Mouse (Mus musculus) large intestine, adult 2 months (tissue): Measurements from ENCODE around the gene Txn1. TPM values are rescaled to one million over a fixed set of nuclear protein-coding genes. Genes with fewer than 3 reads are reported as not detected.

ENCODE experiments used
- DNase-seq: peaks from one replicate; pipeline ENCODE4 v3.0.0-alpha.2; 2012; ENCODE audit warnings: low read depth, low spot score
- WGBS: fragments of 180-500 bp; shearing (Covaris S2); methylation state at CpG from one replicate; pipeline ENCODE4 v1.1.7; 2018; 5-methylcytosine and 5-hydroxymethylcytosine counted together
- polyA plus RNA-seq: library from polyadenylated mRNA; depleted of rRNA; stranded (reverse); fragments of >200 nt; gene quantifications from 2 replicates; pipeline ENCODE4 v1.2.3, GENCODE M21; 2012; rRNA removed

The Txn1 gene
- polyA plus RNA-seq, 1 experiment, result 601 TPM

DNA sequence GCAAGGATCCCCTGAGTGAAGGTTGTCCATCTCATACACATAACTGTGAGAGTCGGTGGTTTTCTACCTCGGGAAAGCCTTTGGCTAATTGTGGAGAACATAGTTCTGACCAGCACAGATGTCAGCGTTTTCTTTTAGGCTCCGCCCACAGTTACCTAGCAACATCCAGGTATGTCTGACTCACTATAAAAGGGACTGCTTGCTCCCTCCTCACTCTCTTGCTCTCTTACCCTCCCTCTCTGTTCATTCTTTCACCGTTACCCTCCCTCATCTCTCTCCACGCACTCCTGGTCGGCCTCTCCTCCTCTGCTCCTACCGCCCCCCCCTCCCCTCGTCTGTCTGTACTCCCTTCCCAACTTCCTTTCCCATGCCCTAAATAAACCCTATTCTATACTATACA, 51.6 kb downstream of the Txn1 start:
- 24% methylated on average over 9 of the region's 9 CpGs for WGBS
- DNase-seq, result no peak

DNA sequence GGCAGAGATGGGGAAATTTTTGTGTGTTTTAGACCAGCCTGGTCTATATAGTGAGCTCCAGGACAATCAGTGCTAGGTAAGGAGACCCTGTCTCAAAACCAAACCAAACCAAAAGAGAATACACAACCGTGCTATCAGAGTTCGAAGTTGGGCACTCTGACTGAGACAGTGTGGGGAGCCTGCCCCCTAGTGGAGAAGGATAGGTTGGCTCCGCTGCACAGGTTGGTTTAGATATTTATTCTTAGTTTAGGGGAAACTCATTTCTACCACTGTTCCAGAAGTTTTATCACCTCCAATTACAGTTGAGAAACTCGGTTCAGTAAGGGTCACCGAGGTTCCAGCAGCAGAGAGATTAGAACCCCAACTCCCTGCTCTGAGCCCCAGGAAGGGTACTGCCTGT, 52.0 kb downstream of the Txn1 start:
- WGBS, result 4% methylated on average over 5 of the region's 5 CpGs
- DNase-seq, result no peak

DNA sequence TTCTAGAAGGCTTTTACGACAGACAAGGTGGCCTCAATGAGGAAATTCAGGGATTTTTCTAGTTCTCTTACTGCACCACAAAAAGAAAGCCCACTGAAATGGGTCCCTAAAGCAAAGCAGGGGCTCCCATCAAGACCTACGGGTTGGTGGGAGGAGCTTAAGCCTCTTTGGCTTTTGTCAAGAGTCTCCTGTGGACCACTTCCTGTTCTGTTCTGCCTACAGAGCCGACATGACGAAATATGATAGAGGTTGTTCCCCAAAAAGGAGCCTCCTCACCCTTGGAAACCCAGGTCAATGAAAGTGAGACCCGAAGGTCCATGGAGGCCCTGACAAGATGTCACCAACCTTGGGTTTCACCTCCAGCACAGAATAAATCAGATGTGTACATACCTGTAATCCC, 53.6 kb downstream of the Txn1 start:
- 70% methylated on average over 5 of the region's 5 CpGs for WGBS
- DNase-seq, result no peak

DNA sequence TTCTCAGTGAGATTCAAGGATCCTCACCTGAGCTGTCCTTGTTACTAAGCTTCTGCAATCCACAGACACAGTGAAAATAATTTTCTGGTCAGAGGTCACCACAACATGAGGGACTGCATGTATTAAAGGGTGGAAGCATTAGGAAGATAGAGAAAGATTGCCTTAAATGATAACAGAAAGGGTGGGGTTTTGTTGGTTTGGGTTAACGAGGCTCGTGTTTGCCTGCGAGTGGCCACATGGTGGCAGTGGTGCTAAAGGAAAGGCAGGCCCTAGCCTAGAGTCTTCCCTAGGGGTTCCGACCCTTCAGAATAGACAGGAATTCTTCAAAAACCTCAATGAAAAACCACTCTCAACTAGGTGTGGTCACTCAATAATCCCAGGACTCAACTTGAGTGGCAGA, 55.0 kb downstream of the Txn1 start:
- no peak for DNase-seq
- WGBS, result 3% methylated on average over 4 of the region's 4 CpGs

DNA sequence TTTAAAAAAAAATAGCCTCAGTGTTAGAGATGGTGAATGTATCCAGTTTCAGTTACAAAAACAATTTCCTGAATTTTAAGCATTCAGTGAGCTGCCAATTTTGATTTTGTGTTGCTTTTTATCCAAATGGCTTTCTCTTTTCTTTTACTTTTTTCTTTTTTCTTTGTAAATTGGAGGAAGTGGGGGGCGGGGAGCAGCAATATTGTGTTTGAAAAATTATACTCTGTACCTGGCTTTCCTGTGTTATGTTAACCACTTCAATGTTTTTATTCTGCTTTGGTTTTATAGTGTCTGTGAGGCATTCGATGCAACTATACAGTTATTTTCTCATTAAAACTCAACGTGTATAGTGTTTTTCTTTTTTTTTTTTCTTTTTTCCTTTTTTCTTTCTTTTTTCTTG, 59.6 kb downstream of the Txn1 start:
- DNase-seq, result no peak
- 71% methylated on average over 3 of the region's 3 CpGs for WGBS

DNA sequence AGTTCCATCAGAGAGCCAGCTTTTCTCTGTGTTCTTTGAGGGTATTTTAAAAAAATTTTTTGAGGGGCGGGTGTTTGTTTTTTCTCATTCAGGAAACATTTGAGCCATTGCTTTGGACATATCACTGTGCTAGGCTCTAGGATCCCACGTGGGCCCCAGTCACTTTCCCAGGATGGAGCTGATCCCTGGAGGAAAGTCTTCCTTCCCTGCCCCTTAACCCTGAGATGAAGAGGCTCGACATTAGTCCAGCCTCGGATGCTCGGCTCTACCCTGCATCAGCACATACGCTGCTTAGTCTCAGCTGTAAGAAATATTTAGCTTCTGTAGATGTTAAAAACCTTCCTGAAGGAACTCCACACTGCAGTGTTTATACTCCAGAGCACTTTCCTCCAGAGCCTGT, 60.3 kb downstream of the Txn1 start:
- WGBS, result 55% methylated on average over 6 of the region's 6 CpGs

DNA sequence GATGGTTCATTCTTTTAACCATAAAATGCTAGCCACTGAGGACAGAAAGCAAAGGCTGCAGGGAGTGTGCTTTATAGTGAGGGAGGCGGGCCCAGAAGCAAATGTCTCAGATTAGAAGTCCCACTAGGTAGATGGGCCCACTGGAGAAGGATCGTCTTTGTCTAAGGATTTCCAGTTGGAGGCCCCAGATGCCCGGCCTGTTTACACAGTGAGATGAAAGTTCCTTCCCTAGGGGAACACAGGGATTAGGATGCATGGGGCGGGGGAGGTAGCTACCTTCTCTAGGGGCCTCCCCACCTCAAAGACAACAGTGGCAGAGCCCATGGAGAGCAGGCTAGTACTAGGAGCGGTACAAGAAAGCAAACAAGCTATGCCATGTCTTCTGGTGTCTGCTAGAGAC, 61.1 kb downstream of the Txn1 start:
- 44% methylated on average over 5 of the region's 5 CpGs for WGBS
- no peak for DNase-seq

More for the DNA sequence above, 60.3 kb downstream of the Txn1 start:
- no peak for DNase-seq

Other genes starting within 250 kb of the Txn1 start
- 7.4 and 15.1 TPM in 2 replicates for gene Akap2, start 238.8 kb downstream of the Txn1 start, polyA plus RNA-seq
- 13.7 and 20.0 TPM in 2 replicates for gene D630039A03Rik, start 40.1 kb downstream of the Txn1 start, polyA plus RNA-seq
- gene Txndc8, start 52.7 kb upstream of the Txn1 start, polyA plus RNA-seq, result not detected in 2 replicates